Mouse (Mus musculus) heart, postnatal 0 days (tissue): ENCODE results near the gene Olfr998. TPM values are rescaled to one million over a fixed set of nuclear protein-coding genes. Genes with fewer than 3 reads are reported as not detected.
A peak's percentile ranks its signal among the peaks of the same experiment; 100 is the strongest.
"Not testable (repeated sequence)": the region's sequence is repeated elsewhere in the genome, so short reads cannot be mapped to it uniquely, and the experiment has no call there.

Experiments used
- ATAC-seq: fragments of 200-750 bp; cut with Nextera tagmentation; 2 replicates; pipeline ENCODE4 v1.8.0; 2017; ENCODE audit warnings: low read depth, moderate number of reproducible peaks, moderate library complexity; ENCODE audit not compliant: insufficient read depth
- DNase-seq: peaks from one replicate; pipeline ENCODE4 v3.0.0-alpha.2; 2016; ENCODE audit warnings: low spot score
- H3K27ac ChIP-seq: fragments of 300-500 bp; sonication (generic); 2 replicates; pipeline ENCODE4 v1.5.1; 2014; ENCODE audit warnings: low read depth, mild to moderate bottlenecking
- H3K27me3 ChIP-seq: fragments of 300-500 bp; sonication (generic); 2 replicates; pipeline ENCODE4 v1.6.1; 2014; ENCODE audit warnings: low read length, mixed read lengths; ENCODE audit not compliant: control insufficient read depth, insufficient read depth
- H3K36me3 ChIP-seq: fragments of 300-500 bp; sonication (generic); replicated peaks from 2 replicates; pipeline ENCODE4 v1.6.1; 2014; ENCODE audit warnings: low read length, mixed read lengths; ENCODE audit not compliant: control insufficient read depth, insufficient read depth
- H3K4me1 ChIP-seq: fragments of 300-500 bp; sonication (generic); 2 replicates; pipeline ENCODE4 v1.6.1; 2014; ENCODE audit warnings: antibody characterized with exemption; ENCODE audit not compliant: control insufficient read depth, insufficient read depth
- H3K4me2 ChIP-seq: fragments of 300-500 bp; sonication (generic); 2 replicates; pipeline ENCODE4 v1.6.1; 2014; ENCODE audit warnings: low read depth, mild to moderate bottlenecking, low read length, moderate library complexity
- H3K4me3 ChIP-seq: fragments of 300-500 bp; sonication (generic); 2 replicates; pipeline ENCODE4 v1.5.1; 2014; ENCODE audit warnings: low read depth, low read length
- H3K9ac ChIP-seq: fragments of 300-500 bp; sonication (generic); replicated peaks from 2 replicates; pipeline ENCODE4 v1.6.1; 2014; ENCODE audit warnings: low read depth, low read length, mixed read lengths
- H3K9me3 ChIP-seq: fragments of 300-500 bp; sonication (generic); replicated peaks from 2 replicates; pipeline ENCODE4 v1.6.1; 2016; ENCODE audit warnings: low read length; ENCODE audit not compliant: control insufficient read depth
- CTCF ChIP-seq: IDR thresholded peaks from 2 replicates; pipeline ENCODE4 v1.5.1; 2016; ENCODE audit warnings: antibody characterized with exemption, control low read depth, low read depth
- EP300 ChIP-seq: IDR thresholded peaks from 2 replicates; pipeline ENCODE4 v1.6.1; 2016; ENCODE audit warnings: antibody characterized with exemption, low read depth
- WGBS: fragments of 180-500 bp; shearing (Covaris S2); extraction: QIAGEN DNeasy Blood & Tissue Kit; methylation state at CpG from one replicate; pipeline ENCODE4 v1.1.7; 2014; 5-methylcytosine and 5-hydroxymethylcytosine counted together
- polyA plus RNA-seq: library from polyadenylated mRNA; unstranded; fragments of >200 nt; fragmentation: Nextera tagmentation; extraction: Ambion mirVana; gene quantifications from 2 replicates; pipeline ENCODE4 v1.2.1, GENCODE M21; 2015
- total RNA-seq: library from RNA; depleted of rRNA; stranded (reverse); fragments of >200 nt; gene quantifications from 2 replicates; pipeline ENCODE4 v1.2.3, GENCODE M21; 2014; ENCODE audit warnings: low replicate concordance; rRNA removed

The Olfr998 gene
- total RNA-seq (not detected in 2 replicates), polyA plus RNA-seq (not detected in 2 replicates)

DNA sequence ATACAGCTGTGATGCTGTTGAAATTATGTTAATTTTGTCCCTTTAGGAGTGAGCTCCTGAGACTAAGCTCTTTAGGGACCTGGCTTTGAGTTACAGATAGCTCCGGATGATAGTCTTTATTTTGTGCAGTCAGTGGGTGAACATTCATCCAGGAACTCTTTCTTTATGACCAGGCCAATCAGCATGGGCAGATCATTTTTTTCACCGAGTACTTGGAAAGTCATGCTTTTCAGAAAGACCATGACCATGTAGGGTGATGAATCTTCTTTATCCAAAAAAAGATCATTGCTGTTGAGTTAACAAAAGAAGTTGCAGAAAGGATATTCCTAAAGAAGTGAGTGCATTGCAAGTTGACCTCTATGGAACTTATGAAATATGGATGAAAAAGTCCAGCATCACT is at the start of gene Olfr998:
Gene Olfr998 (plus strand): TSS at position 301 of the 400 bp plus-strand sequence.
- not testable (repeated sequence) for H3K9ac ChIP-seq, H3K36me3 ChIP-seq, H3K9me3 ChIP-seq, H3K4me2 ChIP-seq, ATAC-seq, H3K4me3 ChIP-seq, H3K4me1 ChIP-seq, DNase-seq, H3K27me3 ChIP-seq, H3K27ac ChIP-seq
- 69% methylated on average over 2 of the region's 2 CpGs for WGBS

DNA sequence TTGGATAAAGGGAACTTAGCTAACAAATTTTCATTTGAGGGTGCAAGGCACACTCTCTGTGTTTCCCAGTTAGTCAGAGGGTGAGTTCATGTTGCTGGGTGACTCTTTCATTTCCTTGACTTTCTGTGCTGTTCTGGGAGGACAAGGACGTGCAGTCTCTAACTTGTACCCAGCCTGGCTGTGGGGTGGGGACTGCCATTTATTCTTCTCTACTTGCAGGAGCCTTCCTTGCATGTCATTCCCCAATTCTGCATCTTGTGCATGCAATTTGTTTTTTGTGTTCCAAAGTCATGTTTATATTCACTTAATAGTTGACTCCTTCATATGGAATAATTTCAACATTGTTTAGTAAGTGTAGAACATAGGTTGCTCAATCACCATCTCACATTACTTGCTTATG is 33.9 kb upstream of the Olfr998 start:
- DNase-seq: no peak
- Histone ChIP-seq H3K9ac (no peak overlapping the region), H3K4me2 (no peak overlapping the region), H3K27me3 (no peaks in the 10 kb centered on the region), H3K4me3 (no peak overlapping the region), H3K4me1 (no peaks in the 10 kb centered on the region), H3K36me3 (no peaks in the 10 kb centered on the region), H3K9me3 (no peaks in the 10 kb centered on the region), H3K27ac (no peak overlapping the region)
- TF ChIP-seq EP300 (no peak), CTCF (no peak)
- 32% methylated on average over 1 of the region's 1 CpGs for WGBS
- ATAC-seq: no peak

- no peak for DNase-seq
- no peak for TF ChIP-seq CTCF
- TF ChIP-seq EP300: no peak
- H3K9me3 ChIP-seq: no peaks in the 10 kb centered on the region
- H3K27me3 ChIP-seq: no peaks in the 10 kb centered on the region
- WGBS: 26% methylated on average over 4 of the region's 4 CpGs
- H3K9ac ChIP-seq: no peak overlapping the region
- H3K4me3 ChIP-seq: no peak overlapping the region
- H3K4me1 ChIP-seq: no peaks in the 10 kb centered on the region
- no peak for ATAC-seq
- H3K27ac ChIP-seq: no peak overlapping the region
- no peak overlapping the region for H3K4me2 ChIP-seq
- no peaks in the 10 kb centered on the region for H3K36me3 ChIP-seq
Observed at GRCm38 (mm10) chr2:85560226-85560625, 28.5 kb upstream of the Olfr998 start.

- H3K9ac ChIP-seq: no peak overlapping the region
- WGBS: 18% methylated on average over 4 of the region's 4 CpGs
- no peak overlapping the region for H3K4me3 ChIP-seq
- H3K9me3 ChIP-seq: no peaks in the 10 kb centered on the region
- ATAC-seq (no peak), DNase-seq (peak; percentile 51)
- TF ChIP-seq CTCF (peak; percentile 83), EP300 (no peak)
- H3K4me1 ChIP-seq: no peaks in the 10 kb centered on the region
- H3K27me3 ChIP-seq: no peaks in the 10 kb centered on the region
- no peak overlapping the region for H3K4me2 ChIP-seq
- no peak overlapping the region for H3K27ac ChIP-seq
- no peaks in the 10 kb centered on the region for H3K36me3 ChIP-seq
Observed at GRCm38 (mm10) chr2:85561187-85561586, 27.6 kb upstream of the Olfr998 start.

DNA sequence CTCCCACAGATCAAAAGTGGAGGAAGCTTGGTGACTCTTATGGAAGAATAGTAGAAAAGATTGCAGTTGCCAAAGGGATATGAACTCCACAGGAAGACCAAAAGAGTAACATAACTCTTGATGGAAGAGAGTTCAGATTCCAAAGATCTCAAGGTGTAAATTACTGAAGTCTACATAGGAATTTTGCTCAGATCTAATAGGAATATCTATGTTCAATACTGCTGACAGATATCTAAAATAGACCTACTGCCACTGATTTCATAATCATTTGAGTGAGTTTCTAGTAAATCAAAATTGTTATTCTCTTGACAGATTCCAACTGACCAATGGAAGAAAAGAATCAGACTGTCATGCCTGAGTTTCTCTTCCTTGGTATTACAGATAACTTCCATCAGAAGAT is 9.8 kb upstream of the Olfr998 start, which contains the start of gene Olfr996:
Gene Olfr996 (plus strand): TSS at position 301 of the 400 bp plus-strand sequence.
- Histone ChIP-seq H3K27ac (no peak within 1 kb of the TSS), H3K9ac (no peak within 1 kb of the TSS), H3K27me3 (no peaks in the 10 kb centered on the region), H3K9me3 (no peaks in the 10 kb centered on the region), H3K4me2 (no peak within 1 kb of the TSS), H3K36me3 (no peaks in the 10 kb centered on the region), H3K4me1 (no peaks in the 10 kb centered on the region), H3K4me3 (no peak within 1 kb of the TSS)
- TF ChIP-seq EP300 (no peak), CTCF (no peak)
- ATAC-seq (no peak), DNase-seq (no peak)

GRCm38 (mm10) chr2:85611803-85612202 is 23.1 kb downstream of the Olfr998 start, which contains the start of gene Olfr1000:
Gene Olfr1000, minus strand, starts transcription at chr2:85611903.
- no peak within 1 kb of the TSS for H3K4me2 ChIP-seq
- 35% methylated on average over 1 of the region's 1 CpGs for WGBS
- no peak within 1 kb of the TSS for H3K27ac ChIP-seq
- DNase-seq: no peak
- H3K9me3 ChIP-seq: no peaks in the 10 kb centered on the region
- H3K9ac ChIP-seq: no peak within 1 kb of the TSS
- H3K4me3 ChIP-seq: no peak within 1 kb of the TSS
- H3K36me3 ChIP-seq: no peaks in the 10 kb centered on the region
- ATAC-seq: no peak
- TF ChIP-seq EP300 (no peak), CTCF (no peak)
- no peaks in the 10 kb centered on the region for H3K27me3 ChIP-seq
- H3K4me1 ChIP-seq: no peaks in the 10 kb centered on the region

Other genes starting within 250 kb of the Olfr998 start
- gene Olfr987, start 249.6 kb upstream of the Olfr998 start, total RNA-seq: not detected in 2 replicates
- not detected in 2 replicates for gene Olfr987, start 249.6 kb upstream of the Olfr998 start, polyA plus RNA-seq
- gene Olfr988, start 225.7 kb upstream of the Olfr998 start, total RNA-seq: not detected in 2 replicates
- gene Olfr988, start 225.7 kb upstream of the Olfr998 start, polyA plus RNA-seq: not detected in 2 replicates
- not detected in 2 replicates for gene Olfr992, start 179.5 kb upstream of the Olfr998 start, total RNA-seq
- gene Olfr992, start 179.5 kb upstream of the Olfr998 start, polyA plus RNA-seq: not detected in 2 replicates
- not detected in 2 replicates for gene Olfr993, start 174.1 kb upstream of the Olfr998 start, total RNA-seq
- gene Olfr993, start 174.1 kb upstream of the Olfr998 start, polyA plus RNA-seq: not detected in 2 replicates
- not detected in 2 replicates for gene Olfr994, start 152.5 kb upstream of the Olfr998 start, total RNA-seq
- not detected in 2 replicates for gene Olfr994, start 152.5 kb upstream of the Olfr998 start, polyA plus RNA-seq
- gene Olfr995, start 145.3 kb upstream of the Olfr998 start, total RNA-seq: not detected in 2 replicates
- gene Olfr995, start 145.3 kb upstream of the Olfr998 start, polyA plus RNA-seq: not detected in 2 replicates
- gene 4833423E24Rik, start 69.9 kb upstream of the Olfr998 start, total RNA-seq: not detected in 2 replicates
- gene 4833423E24Rik, start 69.9 kb upstream of the Olfr998 start, polyA plus RNA-seq: not detected in 2 replicates
- gene Olfr996, start 9.7 kb upstream of the Olfr998 start, total RNA-seq: not detected in 2 replicates
- gene Olfr996, start 9.7 kb upstream of the Olfr998 start, polyA plus RNA-seq: not detected in 2 replicates
- not detected in 2 replicates for gene Olfr1000, start 23.0 kb downstream of the Olfr998 start, total RNA-seq
- gene Olfr1000, start 23.0 kb downstream of the Olfr998 start, polyA plus RNA-seq: not detected in 2 replicates
- gene Olfr1002, start 61.8 kb downstream of the Olfr998 start, total RNA-seq: not detected in 2 replicates
- not detected in 2 replicates for gene Olfr1002, start 61.8 kb downstream of the Olfr998 start, polyA plus RNA-seq
- gene Olfr154, start 75.5 kb downstream of the Olfr998 start, total RNA-seq: not detected in 2 replicates
- not detected in 2 replicates for gene Olfr154, start 75.5 kb downstream of the Olfr998 start, polyA plus RNA-seq
- not detected in 2 replicates for gene Olfr1006, start 89.8 kb downstream of the Olfr998 start, total RNA-seq
- gene Olfr1006, start 89.8 kb downstream of the Olfr998 start, polyA plus RNA-seq: not detected in 2 replicates
- gene Olfr1008, start 100.5 kb downstream of the Olfr998 start, total RNA-seq: not detected in 2 replicates
- gene Olfr1008, start 100.5 kb downstream of the Olfr998 start, polyA plus RNA-seq: not detected in 2 replicates
- not detected in 2 replicates for gene Olfr1009, start 126.5 kb downstream of the Olfr998 start, total RNA-seq
- gene Olfr1009, start 126.5 kb downstream of the Olfr998 start, polyA plus RNA-seq: not detected in 2 replicates
- not detected in 2 replicates for gene Olfr1012, start 173.8 kb downstream of the Olfr998 start, total RNA-seq
- gene Olfr1012, start 173.8 kb downstream of the Olfr998 start, polyA plus RNA-seq: not detected in 2 replicates
- gene Olfr1013, start 178.2 kb downstream of the Olfr998 start, total RNA-seq: not detected in 2 replicates
- not detected in 2 replicates for gene Olfr1013, start 178.2 kb downstream of the Olfr998 start, polyA plus RNA-seq
- not detected in 2 replicates for gene Olfr1014, start 183.8 kb downstream of the Olfr998 start, total RNA-seq
- gene Olfr1014, start 183.8 kb downstream of the Olfr998 start, polyA plus RNA-seq: not detected in 2 replicates
- gene Olfr1015, start 193.1 kb downstream of the Olfr998 start, total RNA-seq: not detected in 2 replicates
- not detected in 2 replicates for gene Olfr1015, start 193.1 kb downstream of the Olfr998 start, polyA plus RNA-seq
- not detected in 2 replicates for gene Olfr1016, start 213.6 kb downstream of the Olfr998 start, total RNA-seq
- not detected in 2 replicates for gene Olfr1016, start 213.6 kb downstream of the Olfr998 start, polyA plus RNA-seq
- not detected in 2 replicates for gene Olfr1018, start 229.5 kb downstream of the Olfr998 start, total RNA-seq
- gene Olfr1018, start 229.5 kb downstream of the Olfr998 start, polyA plus RNA-seq: not detected in 2 replicates